Mouse (Mus musculus): ENCODE results near the gene Megf8. TPM values are rescaled to one million over a fixed set of nuclear protein-coding genes. Genes with fewer than 3 reads are reported as not detected.
A peak's percentile ranks its signal among the peaks of the same experiment; 100 is the strongest.

The Megf8 gene
- polyA plus RNA-seq, 1 experiment from 2014 or later: 6.2 TPM

DNA sequence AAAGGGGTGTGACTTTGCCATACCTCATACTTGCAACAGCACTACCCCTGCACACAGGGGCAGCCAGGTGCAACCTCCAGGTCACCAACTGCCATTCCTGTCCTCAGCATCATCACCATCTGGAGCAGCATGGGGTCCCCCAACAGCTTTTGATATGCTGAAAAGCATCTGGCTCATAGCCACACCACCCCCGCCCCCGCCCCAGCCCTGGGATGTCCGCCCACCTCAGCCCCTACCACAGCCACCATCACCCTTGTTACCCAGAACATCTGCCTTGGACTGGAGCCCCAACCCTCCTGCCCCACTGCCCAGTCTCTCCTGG, 13.3 kb upstream of the Megf8 start:
- Histone ChIP-seq H3K4me3 (no peak overlapping the region), H3K9ac (no peak overlapping the region), H3K4me2 (no peak overlapping the region), H3K27me3 (peaks cover 42% of the 10 kb centered on the region), H3K4me1 (replicated peaks) (peaks cover 7% of the 10 kb centered on the region), H3K9me3 (replicated peaks) (no peaks in the 10 kb centered on the region), H3K27ac (no peak overlapping the region), H3K36me3 (no peaks in the 10 kb centered on the region)
- 56% methylated on average over 3 of the region's 3 CpGs for WGBS
- ATAC-seq (replicated peaks; ENCODE audit: insufficient number of reproducible peaks, insufficient read depth, low FRiP score, low read depth): no peak

DNA sequence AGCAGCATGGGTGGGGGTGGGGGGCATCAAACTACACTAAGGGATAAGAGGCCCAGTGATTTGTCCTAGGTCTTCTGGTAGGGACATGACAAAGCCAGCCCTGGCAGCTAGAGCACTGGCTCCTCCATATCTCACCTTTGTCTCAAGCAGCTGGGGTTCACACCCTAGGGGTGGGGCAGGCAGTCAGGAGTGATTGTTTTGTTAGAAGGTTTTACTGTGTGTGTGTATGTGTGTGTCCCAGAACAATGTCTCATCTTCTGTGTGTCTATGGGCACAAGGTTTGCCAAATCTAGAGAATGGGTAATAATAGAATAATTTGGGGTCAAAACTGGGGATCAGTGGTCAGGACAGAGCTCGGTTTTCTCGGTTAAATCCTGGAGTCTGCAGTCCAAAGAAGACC, 11.5 kb upstream of the Megf8 start:
- Histone ChIP-seq H3K4me1 (replicated peaks) (peaks cover 7% of the 10 kb centered on the region), H3K27ac (no peak overlapping the region), H3K9ac (no peak overlapping the region), H3K36me3 (no peaks in the 10 kb centered on the region), H3K4me3 (peak overlapping the region; percentile 48), H3K27me3 (peaks cover 58% of the 10 kb centered on the region), H3K4me2 (peak overlapping the region; percentile 79), H3K9me3 (replicated peaks) (no peaks in the 10 kb centered on the region)
- whole genome bisulfite sequencing: 0% methylated on average over 2 of the region's 2 CpGs
- no peak for ATAC-seq (replicated peaks; ENCODE audit: insufficient number of reproducible peaks, insufficient read depth, low FRiP score, low read depth)

DNA sequence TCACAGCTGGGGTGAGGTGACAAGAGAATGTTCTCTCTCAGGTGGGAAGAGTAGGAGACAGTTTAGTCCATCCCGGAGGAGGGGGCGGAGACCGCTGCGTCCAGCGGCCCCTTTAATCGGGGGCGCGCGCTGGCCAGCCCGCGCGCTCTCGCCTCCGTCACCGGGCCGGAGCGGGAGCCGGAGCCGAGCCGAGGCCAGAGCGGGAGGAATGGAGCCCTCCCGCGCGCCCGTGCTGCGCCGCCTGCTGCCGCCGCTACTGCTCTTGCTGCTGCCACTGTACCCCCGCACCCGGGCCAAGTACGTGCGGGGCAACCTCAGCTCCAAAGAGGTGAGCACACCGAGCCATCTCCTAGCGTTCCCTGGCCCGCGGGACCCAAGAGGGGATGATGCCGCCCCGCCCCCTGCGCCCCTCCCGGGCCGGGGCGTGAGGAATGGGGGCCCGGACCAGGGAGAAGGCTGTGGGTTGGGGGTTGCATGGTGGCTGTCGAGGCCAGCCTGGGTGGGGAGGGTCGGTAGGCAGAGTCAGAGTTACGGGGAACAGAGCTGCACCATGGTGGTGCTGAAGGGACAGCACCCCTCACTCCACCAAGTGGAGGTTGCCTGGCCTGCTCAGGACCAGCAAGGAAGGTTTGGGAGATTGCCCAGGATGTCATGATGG, 10.9 kb upstream of the Megf8 start, which contains the start of gene Tmem145:
Gene Tmem145, plus strand, starts transcription at position 151 of the 658 bp plus-strand sequence.
- ATAC-seq (replicated peaks; ENCODE audit: insufficient number of reproducible peaks, insufficient read depth, low FRiP score, low read depth): peak; percentile 63; the same call in 1 of the 2 replicates
- H3K9ac ChIP-seq: 0 out of 2 replicates have a peak within 1 kb of the TSS, but pooled peaks have one; percentile 14
- H3K27ac ChIP-seq: no peak within 1 kb of the TSS
- no peaks in the 10 kb centered on the region for H3K9me3 ChIP-seq (replicated peaks)
- H3K4me3 ChIP-seq: peak within 1 kb of the TSS; percentile 48
- H3K4me1 ChIP-seq (replicated peaks): peaks cover 7% of the 10 kb centered on the region
- under 1% methylated on average over 45 of the region's 47 CpGs for WGBS
- peak within 1 kb of the TSS; percentile 79 for H3K4me2 ChIP-seq
- peaks cover 60% of the 10 kb centered on the region for H3K27me3 ChIP-seq
- H3K36me3 ChIP-seq: no peaks in the 10 kb centered on the region

DNA sequence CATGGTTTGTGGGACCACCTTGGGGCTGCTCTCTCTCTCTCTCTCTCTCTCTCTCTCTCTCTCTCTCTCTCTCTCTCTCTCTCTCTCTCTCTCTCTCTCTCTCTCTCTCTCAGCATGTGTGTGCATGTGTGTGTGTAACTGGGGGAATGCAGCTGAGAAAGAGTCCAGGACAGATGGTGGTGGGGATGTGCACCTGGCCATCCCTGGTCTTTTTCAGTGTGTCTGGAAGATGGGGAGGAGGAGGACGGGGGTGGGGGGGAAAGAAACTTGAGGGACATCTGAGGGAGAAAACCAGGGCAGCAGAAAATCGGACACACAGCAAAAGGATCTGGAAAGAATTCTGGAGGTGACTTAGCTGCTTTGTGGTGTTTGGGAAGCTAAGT, 10.4 kb upstream of the Megf8 start:
- no peaks in the 10 kb centered on the region for H3K9me3 ChIP-seq (replicated peaks)
- no peak overlapping the region for H3K4me3 ChIP-seq
- ATAC-seq (replicated peaks; ENCODE audit: insufficient number of reproducible peaks, insufficient read depth, low FRiP score, low read depth): no peak
- no peak overlapping the region; the same call in 1 of the 2 replicates for H3K4me2 ChIP-seq
- 44% methylated on average over 2 of the region's 2 CpGs for WGBS
- peaks cover 65% of the 10 kb centered on the region for H3K27me3 ChIP-seq
- H3K36me3 ChIP-seq: no peaks in the 10 kb centered on the region
- no peak overlapping the region for H3K27ac ChIP-seq
- no peak overlapping the region for H3K9ac ChIP-seq
- H3K4me1 ChIP-seq (replicated peaks): peaks cover 7% of the 10 kb centered on the region

DNA sequence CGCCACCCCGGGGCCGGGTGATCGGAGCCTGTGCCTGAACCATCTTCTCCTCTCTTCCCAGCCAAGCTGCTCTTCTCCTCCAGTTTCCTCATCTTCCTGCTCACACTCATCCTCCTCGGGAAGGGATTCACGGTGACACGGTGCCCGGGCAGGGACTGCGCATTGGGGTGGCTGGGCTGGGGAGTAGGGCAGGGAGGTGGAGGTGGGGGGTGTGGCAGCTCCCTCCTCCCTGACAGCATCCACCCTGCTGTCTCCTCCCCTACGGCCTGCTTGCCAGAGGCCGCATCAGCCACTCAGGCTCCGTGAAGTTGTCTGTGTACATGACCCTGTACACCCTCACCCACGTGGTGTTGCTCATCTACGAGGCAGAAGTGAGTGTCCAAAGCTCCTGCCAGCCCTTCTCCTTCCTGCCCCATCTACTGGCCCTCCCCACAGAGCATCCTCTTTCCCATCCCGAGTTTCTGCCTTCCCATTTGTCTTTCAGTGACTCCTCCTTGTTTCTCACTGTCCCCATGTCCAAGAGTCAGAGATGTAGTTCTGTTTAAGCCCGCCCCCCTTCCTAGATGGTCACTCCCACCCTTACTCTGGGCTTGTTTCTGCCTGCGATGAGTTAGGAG, 8.2 kb upstream of the Megf8 start:
- WGBS: 62% methylated on average over 17 of the region's 17 CpGs

DNA sequence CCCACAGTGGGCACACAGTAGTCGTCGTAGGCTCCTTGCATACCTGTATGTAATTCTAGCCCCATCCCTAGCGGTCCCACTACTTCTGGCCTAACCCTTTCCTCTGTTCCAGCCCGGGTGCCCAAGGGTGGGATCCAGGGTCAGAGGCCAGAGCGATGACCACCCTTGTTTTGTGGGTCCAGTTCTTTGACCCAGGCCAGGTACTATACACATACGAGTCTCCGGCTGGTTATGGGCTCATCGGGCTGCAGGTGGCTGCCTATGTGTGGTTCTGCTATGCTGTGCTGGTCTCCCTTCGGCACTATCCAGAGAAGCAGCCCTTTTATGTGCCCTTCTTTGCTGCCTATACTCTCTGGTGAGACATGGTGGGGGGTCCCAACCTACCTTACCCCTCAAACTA, 7.5 kb upstream of the Megf8 start:
- no peak for ATAC-seq (replicated peaks; ENCODE audit: insufficient number of reproducible peaks, insufficient read depth, low FRiP score, low read depth)
- Histone ChIP-seq H3K9ac (no peak overlapping the region), H3K27ac (no peak overlapping the region), H3K4me2 (no peak overlapping the region), H3K4me1 (replicated peaks) (peaks cover 7% of the 10 kb centered on the region), H3K4me3 (no peak overlapping the region), H3K36me3 (no peaks in the 10 kb centered on the region), H3K9me3 (replicated peaks) (no peaks in the 10 kb centered on the region), H3K27me3 (peaks cover 82% of the 10 kb centered on the region)
- 85% methylated on average over 9 of the region's 9 CpGs for WGBS

More for the DNA sequence above, 8.2 kb upstream of the Megf8 start:
- Histone ChIP-seq H3K9me3 (replicated peaks) (no peaks in the 10 kb centered on the region), H3K4me2 (no peak overlapping the region), H3K27ac (no peak overlapping the region), H3K27me3 (peaks cover 78% of the 10 kb centered on the region), H3K36me3 (no peaks in the 10 kb centered on the region), H3K4me3 (no peak overlapping the region), H3K4me1 (replicated peaks) (peaks cover 7% of the 10 kb centered on the region), H3K9ac (no peak overlapping the region)
- ATAC-seq (replicated peaks; ENCODE audit: insufficient number of reproducible peaks, insufficient read depth, low FRiP score, low read depth): no peak

DNA sequence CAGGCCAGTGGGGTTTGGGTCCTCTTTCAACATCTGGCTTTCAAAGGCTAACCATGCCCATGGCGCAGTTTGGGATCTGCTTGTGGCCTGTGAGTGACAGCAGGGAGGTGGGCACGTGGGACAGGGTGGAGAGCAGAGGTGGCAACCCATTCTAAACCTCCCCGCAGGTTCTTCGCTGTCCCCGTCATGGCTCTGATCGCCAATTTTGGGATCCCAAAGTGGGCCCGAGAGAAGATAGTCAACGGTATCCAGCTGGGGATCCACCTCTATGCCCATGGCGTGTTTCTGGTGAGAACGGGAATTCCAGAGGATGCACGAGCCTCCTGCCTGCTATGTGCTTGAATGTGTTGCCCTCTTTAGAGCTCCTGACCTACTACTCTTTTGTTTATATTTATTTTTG, 5.8 kb upstream of the Megf8 start:
- ATAC-seq (replicated peaks; ENCODE audit: insufficient number of reproducible peaks, insufficient read depth, low FRiP score, low read depth): no peak
- no peaks in the 10 kb centered on the region for H3K36me3 ChIP-seq
- H3K4me1 ChIP-seq (replicated peaks): peaks cover 19% of the 10 kb centered on the region
- peaks cover 89% of the 10 kb centered on the region for H3K27me3 ChIP-seq
- H3K27ac ChIP-seq: no peak overlapping the region
- no peak overlapping the region for H3K4me3 ChIP-seq
- 74% methylated on average over 11 of the region's 11 CpGs for WGBS
- H3K4me2 ChIP-seq: no peak overlapping the region
- no peaks in the 10 kb centered on the region for H3K9me3 ChIP-seq (replicated peaks)
- H3K9ac ChIP-seq: no peak overlapping the region

DNA sequence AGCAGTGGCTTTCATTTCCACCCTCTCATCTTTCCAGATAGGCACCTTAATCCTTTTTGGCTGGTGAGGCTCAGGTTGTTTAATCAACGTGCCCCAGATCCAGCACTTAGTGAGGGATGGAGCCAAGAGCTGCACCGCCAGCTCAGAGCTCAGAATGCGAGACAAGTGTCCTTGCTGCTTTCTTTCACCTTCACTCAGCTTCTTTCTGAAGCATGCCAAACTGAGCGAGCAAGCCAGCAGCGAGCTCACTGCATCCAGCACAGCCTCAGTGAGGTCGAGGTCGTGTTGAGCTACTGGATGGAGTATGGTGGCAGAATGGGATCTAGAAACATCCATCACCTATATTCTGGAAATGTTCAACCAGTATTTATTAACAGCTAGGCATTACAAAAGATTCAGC, 3.6 kb upstream of the Megf8 start:
- ATAC-seq (replicated peaks; ENCODE audit: insufficient number of reproducible peaks, insufficient read depth, low FRiP score, low read depth): no peak

DNA sequence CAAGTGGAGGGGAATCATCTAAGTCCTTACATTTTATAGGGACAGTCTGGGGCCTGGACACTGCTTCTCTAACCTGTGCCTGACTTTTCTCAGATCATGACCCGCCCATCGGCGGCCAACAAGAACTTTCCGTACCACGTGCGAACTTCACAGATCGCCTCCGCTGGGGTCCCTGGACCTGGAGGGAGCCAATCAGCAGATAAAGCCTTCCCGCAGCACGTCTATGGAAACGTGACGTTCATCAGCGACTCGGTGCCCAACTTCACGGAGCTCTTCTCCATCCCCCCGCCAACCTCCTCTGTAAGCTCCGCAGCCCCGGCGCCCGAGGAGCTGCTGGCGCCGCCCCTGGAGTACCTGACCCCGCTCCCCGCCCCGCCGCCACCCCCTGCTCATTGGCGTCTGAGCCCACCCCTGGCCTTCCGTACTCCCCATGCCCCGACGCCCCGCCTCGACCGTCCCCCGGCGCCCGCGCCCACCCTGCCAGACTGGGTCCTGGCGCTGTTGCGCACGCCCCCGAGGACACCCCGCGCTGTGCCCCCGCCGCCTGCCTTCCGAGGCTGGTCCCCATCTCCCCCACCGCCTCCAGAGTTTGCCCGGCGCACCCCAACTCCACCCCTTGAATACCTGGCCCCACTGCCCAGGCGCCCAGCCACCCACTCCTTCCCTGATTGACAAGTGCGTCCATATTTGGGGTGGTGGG, 2.2 kb upstream of the Megf8 start:
- ATAC-seq (replicated peaks; ENCODE audit: insufficient number of reproducible peaks, insufficient read depth, low FRiP score, low read depth): no peak
- Histone ChIP-seq H3K4me1 (replicated peaks) (peaks cover 29% of the 10 kb centered on the region), H3K9ac (peak overlapping the region; percentile 45; the same call in 1 of the 2 replicates), H3K27me3 (peaks cover 57% of the 10 kb centered on the region), H3K36me3 (no peaks in the 10 kb centered on the region), H3K27ac (no peak overlapping the region), H3K9me3 (replicated peaks) (no peaks in the 10 kb centered on the region), H3K4me3 (peak overlapping the region; percentile 68), H3K4me2 (peak overlapping the region; percentile 91)
- WGBS: 2% methylated on average over 51 of the region's 51 CpGs

More for the DNA sequence above, 3.6 kb upstream of the Megf8 start:
- no peak overlapping the region for H3K9ac ChIP-seq
- H3K27me3 ChIP-seq: peaks cover 72% of the 10 kb centered on the region
- H3K36me3 ChIP-seq: no peaks in the 10 kb centered on the region
- no peaks in the 10 kb centered on the region for H3K9me3 ChIP-seq (replicated peaks)
- no peak overlapping the region for H3K4me2 ChIP-seq
- H3K4me3 ChIP-seq: no peak overlapping the region
- H3K4me1 ChIP-seq (replicated peaks): peaks cover 29% of the 10 kb centered on the region
- WGBS: 27% methylated on average over 7 of the region's 7 CpGs
- H3K27ac ChIP-seq: no peak overlapping the region

DNA sequence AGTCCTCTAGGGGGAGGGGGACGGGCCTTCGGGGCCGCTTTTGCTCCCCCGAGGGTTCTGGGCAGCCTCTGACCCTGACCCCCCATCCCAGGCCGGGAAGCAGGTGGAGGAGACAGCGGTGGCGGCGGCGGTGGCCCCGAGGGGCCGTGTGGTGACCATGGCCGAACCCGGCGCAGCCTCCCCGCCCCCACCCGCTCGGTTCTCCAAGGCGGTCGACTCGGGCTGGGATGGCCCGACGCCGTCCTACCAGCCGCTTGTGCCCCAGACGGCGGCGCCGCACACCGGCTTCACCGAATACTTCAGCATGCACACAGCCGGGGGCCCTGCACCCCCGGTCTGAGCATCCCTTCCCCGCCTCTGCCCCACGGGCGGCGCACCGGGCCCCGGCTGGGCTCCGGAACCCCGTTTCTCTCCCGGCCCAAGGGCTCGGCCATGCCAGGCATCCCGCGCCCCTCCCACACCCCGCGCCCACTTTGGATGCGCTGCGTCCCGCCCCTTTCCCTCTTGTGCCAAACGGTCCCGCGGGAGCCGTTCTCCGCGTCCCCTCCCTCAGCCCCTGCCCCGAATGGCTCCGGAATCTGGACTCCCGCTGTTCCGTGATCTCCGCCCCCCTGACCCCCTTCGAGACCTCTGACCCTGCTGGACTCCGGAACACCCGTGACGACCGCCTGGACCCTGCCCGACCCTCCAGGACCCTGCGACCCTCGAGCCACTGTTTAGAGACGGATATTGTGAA, 1.5 kb upstream of the Megf8 start:
- H3K4me1 ChIP-seq (replicated peaks): peaks cover 29% of the 10 kb centered on the region
- peak overlapping the region; percentile 91 for H3K4me2 ChIP-seq
- H3K27me3 ChIP-seq: peaks cover 53% of the 10 kb centered on the region
- peak overlapping the region; percentile 45 for H3K9ac ChIP-seq
- H3K36me3 ChIP-seq: no peaks in the 10 kb centered on the region
- no peak for ATAC-seq (replicated peaks; ENCODE audit: insufficient number of reproducible peaks, insufficient read depth, low FRiP score, low read depth)
- H3K9me3 ChIP-seq (replicated peaks): no peaks in the 10 kb centered on the region
- WGBS: 1% methylated on average over 66 of the region's 69 CpGs
- no peak overlapping the region for H3K27ac ChIP-seq
- peak overlapping the region; percentile 68 for H3K4me3 ChIP-seq

DNA sequence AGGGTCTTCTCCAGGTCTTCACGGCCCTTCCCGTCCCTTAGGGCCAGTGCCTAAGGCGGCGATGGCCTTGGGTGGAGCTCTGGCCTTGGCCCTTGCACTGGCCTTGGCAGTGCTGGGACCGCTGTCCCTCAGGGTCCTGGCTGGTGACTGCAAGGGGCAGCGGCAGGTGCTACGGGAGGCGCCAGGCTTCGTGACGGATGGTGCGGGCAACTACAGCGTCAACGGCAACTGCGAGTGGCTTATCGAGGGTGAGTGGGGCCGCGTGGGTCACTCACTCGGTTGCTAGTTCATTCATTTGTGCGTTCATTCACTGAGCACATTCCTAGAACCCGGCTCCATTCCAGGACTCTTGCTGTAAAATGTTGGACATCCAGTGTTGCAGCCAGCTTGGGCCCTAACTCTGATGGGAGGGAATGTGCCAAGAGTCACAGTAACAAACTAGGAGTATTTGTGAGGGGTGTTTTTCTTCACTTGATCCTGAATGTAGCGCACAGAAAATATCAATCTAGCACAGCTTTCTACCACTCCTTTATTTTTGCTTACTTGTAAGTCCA, 559 bp downstream of the Megf8 start:
- H3K4me3 ChIP-seq: peak overlapping the region; percentile 68
- H3K4me1 ChIP-seq (replicated peaks): peaks cover 41% of the 10 kb centered on the region
- WGBS: 15% methylated on average over 21 of the region's 21 CpGs
- H3K27ac ChIP-seq: peak overlapping the region; percentile 82
- H3K9ac ChIP-seq: peak overlapping the region; percentile 67
- ATAC-seq (replicated peaks; ENCODE audit: insufficient number of reproducible peaks, insufficient read depth, low FRiP score, low read depth): no peak
- peaks cover 36% of the 10 kb centered on the region for H3K27me3 ChIP-seq
- H3K36me3 ChIP-seq: no peaks in the 10 kb centered on the region
- no peaks in the 10 kb centered on the region for H3K9me3 ChIP-seq (replicated peaks)
- peak overlapping the region; percentile 91 for H3K4me2 ChIP-seq
